Comparison of ENCODE assay signal across 14 mouse cellular contexts in the genomic region with DNA sequence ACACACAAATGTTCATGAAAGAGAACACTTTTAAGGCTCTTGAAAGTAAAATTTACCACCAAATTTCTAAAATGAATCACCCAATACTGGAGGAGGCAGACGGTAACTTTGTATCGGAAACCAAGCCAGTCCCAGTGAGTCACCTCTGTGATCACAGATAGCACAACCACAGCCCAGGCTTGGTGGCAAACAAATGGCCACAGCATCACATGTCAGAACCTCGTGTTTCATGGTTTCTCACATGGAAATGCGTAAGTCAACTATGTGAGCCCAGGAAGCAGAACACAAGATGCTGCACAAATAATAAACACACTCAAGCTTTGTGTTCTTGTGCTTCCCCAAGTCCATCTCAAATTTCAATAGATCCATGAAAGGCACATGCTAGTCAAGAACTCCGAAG.
A peak's percentile ranks its signal among the peaks of the same experiment; 100 is the strongest.
DNase-seq lines count a peak whose midpoint lies in the region; ATAC-seq and TF ChIP-seq lines count a peak whose summit lies in the region.
"Had no signal": no experiment of that assay in that cellular context is flagged by ENCODE, and none has a peak within 500 bp of the region (broad histone marks: within the 10 kb centered on the region; RNA-seq: fewer than 3 reads in every experiment).

No protein-coding gene starts in this region.

- peak; percentile 32 to 49 for DNase-seq in adrenal gland, postnatal 36 days
- DNase-seq in adrenal gland, postnatal 25 days = no peak
- peak; percentile 21 for DNase-seq in thymus, postnatal 0 days (ENCODE audit: low spot score)
- DNase-seq in thymus, postnatal 36 days = no peak
- peak; percentile 51 for DNase-seq in stomach, postnatal 0 days (ENCODE audit: low spot score)
- no peak for DNase-seq in embryo, embryonic 9.5 days (ENCODE audit: extremely low spot score)
- DNase-seq in gastrocnemius, postnatal 4 days (ENCODE audit: low spot score in 2 of 2) = no peak
- DNase-seq: cerebellum, adult 11 months; forebrain, postnatal 0 days; heart, postnatal 4 days; liver, postnatal 0 days had no signal

- H3K9ac ChIP-seq in stomach, postnatal 0 days (ENCODE audit: low read length) = no peak overlapping the region
- H3K9ac ChIP-seq: forebrain, postnatal 0 days; liver, postnatal 0 days; stomach, embryonic 15.5 days had no signal

- ATAC-seq in stomach, postnatal 0 days (ENCODE audit: low FRiP score, low TSS enrichment) = peak; percentile 75
- ATAC-seq: forebrain, postnatal 0 days; intestine, postnatal 0 days; liver, postnatal 0 days had no signal

- H3K36me3 ChIP-seq in stomach, postnatal 0 days (ENCODE audit: control insufficient read depth, insufficient read depth, low read length) = no peaks in the 10 kb centered on the region
- H3K36me3 ChIP-seq: stomach, embryonic 15.5 days had no signal

- no peaks in the 10 kb centered on the region for H3K27me3 ChIP-seq in stomach, postnatal 0 days (ENCODE audit: control insufficient read depth, insufficient read depth, low read length)
- H3K27me3 ChIP-seq: stomach, embryonic 15.5 days had no signal

- H3K9me3 ChIP-seq in stomach, postnatal 0 days (ENCODE audit: control insufficient read depth, low read length) = no peaks in the 10 kb centered on the region
- H3K9me3 ChIP-seq: stomach, embryonic 15.5 days had no signal

- H3K4me1 ChIP-seq in embryonic fibroblast, embryonic 13.5 days (ENCODE audit: control insufficient read depth, insufficient read depth, low read length) = peaks cover 14% of the 10 kb centered on the region
- no peaks in the 10 kb centered on the region for H3K4me1 ChIP-seq in stomach, postnatal 0 days (replicated peaks; ENCODE audit: control insufficient read depth, insufficient read depth)
- H3K4me1 ChIP-seq: stomach, embryonic 15.5 days had no signal

- WGBS in stomach, postnatal 0 days = 66% methylated on average over 5 of the region's 5 CpGs

- no peak overlapping the region for H3K4me2 ChIP-seq in stomach, postnatal 0 days (replicated peaks; ENCODE audit: low read depth)
- H3K4me2 ChIP-seq: stomach, embryonic 15.5 days had no signal

- peak overlapping the region; percentile 72 for H3K27ac ChIP-seq in embryonic fibroblast, embryonic 13.5 days (ENCODE audit: insufficient read depth, low read length)
- H3K27ac ChIP-seq in stomach, postnatal 0 days (replicated peaks) = no peak overlapping the region; the same call in 1 of the 2 replicates
- H3K27ac ChIP-seq: stomach, embryonic 15.5 days had no signal

- H3K4me3 ChIP-seq in embryonic fibroblast, embryonic 13.5 days (ENCODE audit: insufficient read depth, low read length) = no peak overlapping the region
- no peak overlapping the region for H3K4me3 ChIP-seq in stomach, postnatal 0 days (ENCODE audit: low read depth, low read length)
- H3K4me3 ChIP-seq: stomach, embryonic 15.5 days had no signal

- TF ChIP-seq POLR2A in embryonic fibroblast, embryonic 13.5 days (IDR thresholded peaks at IDR 0.05; ENCODE audit: low read depth, low read length) = no peak

- TF ChIP-seq EP300 in stomach, postnatal 0 days (optimal IDR thresholded peaks at IDR 0.05) = no peak

- no peak for TF ChIP-seq CTCF in embryonic fibroblast, embryonic 13.5 days (IDR thresholded peaks at IDR 0.05; ENCODE audit: borderline replicate concordance, insufficient read depth, low read length)
- TF ChIP-seq CTCF in stomach, postnatal 0 days (IDR thresholded peaks at IDR 0.05; ENCODE audit: low read depth) = no peak

Comparison
In these comparisons a context has a peak if more than half of its experiments do, and no peak if none do; other contexts are left out.
1. DNase-seq: peak in adrenal gland, postnatal 36 days (2 of 2), thymus, postnatal 0 days (single experiment) and stomach, postnatal 0 days (single experiment); none in adrenal gland, postnatal 25 days (single experiment), thymus, postnatal 36 days (0 of 2), embryo, embryonic 9.5 days (single experiment) and gastrocnemius, postnatal 4 days (0 of 2).